Mouse (Mus musculus): ENCODE results near the gene Tmem59. TPM values are rescaled to one million over a fixed set of nuclear protein-coding genes. Genes with fewer than 3 reads are reported as not detected.

Tmem59 gene
- polyA plus RNA-seq (2014; fragmentation: Nextera tagmentation; extraction: Ambion mirVana): 344 and 384 TPM in 2 replicates

- H3K4me3 ChIP-seq (ENCODE audit: low read depth, low read length): peak within 1 kb of the TSS; percentile 97
- ATAC-seq (ENCODE audit: low FRiP score) (peak; percentile 93), DNase-seq (ENCODE audit: low spot score, missing footprints) (peak; percentile 99)
- no peaks in the 10 kb centered on the region; the same call in 1 of the 2 replicates for H3K36me3 ChIP-seq (ENCODE audit: control insufficient read depth, insufficient read depth, low read length)
- peak within 1 kb of the TSS; percentile 93 for H3K27ac ChIP-seq (ENCODE audit: low read depth, low read length)
- H3K4me1 ChIP-seq (ENCODE audit: control insufficient read depth, insufficient read depth, low read length): peaks cover 15% of the 10 kb centered on the region
- no peaks in the 10 kb centered on the region for H3K9me3 ChIP-seq (ENCODE audit: control insufficient read depth, low read length)
- H3K27me3 ChIP-seq (ENCODE audit: control insufficient read depth, insufficient read depth, low read length): no peaks in the 10 kb centered on the region
- H3K4me2 ChIP-seq: peak within 1 kb of the TSS; percentile 50
- under 1% methylated on average over 49 of the region's 49 CpGs for WGBS
- peak within 1 kb of the TSS; percentile 90 for H3K9ac ChIP-seq (ENCODE audit: low read length)
Observed at GRCm38 (mm10) chr4:107178182-107178829, at the start of gene Tmem59. TSS of gene Tmem59 (plus strand) at chr4:107178399.

GRCm38 (mm10) chr4:107129373-107129772 is 48.8 kb upstream of the Tmem59 start:
- peaks cover 39% of the 10 kb centered on the region for H3K4me1 ChIP-seq (ENCODE audit: control insufficient read depth, insufficient read depth, low read length)
- no peak for DNase-seq (ENCODE audit: low spot score, missing footprints)
- no peaks in the 10 kb centered on the region for H3K27me3 ChIP-seq (ENCODE audit: control insufficient read depth, insufficient read depth, low read length)
- no peak for ATAC-seq (ENCODE audit: low FRiP score)
- H3K27ac ChIP-seq (ENCODE audit: low read depth, low read length): no peak overlapping the region
- no peaks in the 10 kb centered on the region for H3K9me3 ChIP-seq (ENCODE audit: control insufficient read depth, low read length)
- 76% methylated on average over 8 of the region's 8 CpGs for WGBS
- no peak overlapping the region for H3K4me2 ChIP-seq
- H3K4me3 ChIP-seq (ENCODE audit: low read depth, low read length): no peak overlapping the region
- H3K9ac ChIP-seq (ENCODE audit: low read length): no peak overlapping the region
- no peaks in the 10 kb centered on the region for H3K36me3 ChIP-seq (ENCODE audit: control insufficient read depth, insufficient read depth, low read length)

GRCm38 (mm10) chr4:107130534-107130933 is 47.7 kb upstream of the Tmem59 start:
- no peak for ATAC-seq (ENCODE audit: low FRiP score)
- no peak overlapping the region for H3K4me3 ChIP-seq (ENCODE audit: low read depth, low read length)
- H3K36me3 ChIP-seq (ENCODE audit: control insufficient read depth, insufficient read depth, low read length): no peaks in the 10 kb centered on the region
- no peak for DNase-seq (ENCODE audit: low spot score, missing footprints)
- no peaks in the 10 kb centered on the region for H3K27me3 ChIP-seq (ENCODE audit: control insufficient read depth, insufficient read depth, low read length)
- no peak overlapping the region for H3K27ac ChIP-seq (ENCODE audit: low read depth, low read length)
- 18% methylated on average over 9 of the region's 9 CpGs for WGBS
- no peak overlapping the region for H3K9ac ChIP-seq (ENCODE audit: low read length)
- no peaks in the 10 kb centered on the region for H3K9me3 ChIP-seq (ENCODE audit: control insufficient read depth, low read length)
- H3K4me1 ChIP-seq (ENCODE audit: control insufficient read depth, insufficient read depth, low read length): peaks cover 39% of the 10 kb centered on the region
- H3K4me2 ChIP-seq: no peak overlapping the region

DNA sequence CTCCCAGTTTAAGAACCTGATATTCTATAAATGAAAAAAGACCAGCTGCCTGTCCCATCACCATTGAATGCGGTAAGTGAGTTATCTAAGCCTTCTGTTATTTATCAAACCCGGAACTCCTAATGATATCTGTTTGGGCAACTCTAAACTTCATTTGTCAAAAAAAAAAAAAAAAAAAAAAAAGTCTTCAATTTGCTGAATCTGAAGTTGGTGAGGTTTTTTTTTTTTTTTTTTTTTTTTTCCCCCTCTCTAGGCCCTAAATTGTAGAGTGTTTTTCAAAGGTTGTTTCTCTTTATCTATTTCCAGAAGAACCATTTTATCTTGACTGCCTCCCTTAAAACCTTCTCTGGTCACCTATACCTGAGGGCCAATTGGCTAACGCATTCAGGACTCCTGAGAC is 43.3 kb upstream of the Tmem59 start:
- ATAC-seq (ENCODE audit: low FRiP score) (no peak), DNase-seq (ENCODE audit: low spot score, missing footprints) (no peak)
- Histone ChIP-seq H3K4me2 (no peak overlapping the region), H3K4me1 (ENCODE audit: control insufficient read depth, insufficient read depth, low read length) (peaks cover 19% of the 10 kb centered on the region), H3K27me3 (ENCODE audit: control insufficient read depth, insufficient read depth, low read length) (no peaks in the 10 kb centered on the region), H3K36me3 (ENCODE audit: control insufficient read depth, insufficient read depth, low read length) (no peaks in the 10 kb centered on the region), H3K27ac (ENCODE audit: low read depth, low read length) (no peak overlapping the region), H3K9me3 (ENCODE audit: control insufficient read depth, low read length) (no peaks in the 10 kb centered on the region), H3K4me3 (ENCODE audit: low read depth, low read length) (no peak overlapping the region), H3K9ac (ENCODE audit: low read length) (no peak overlapping the region)
- WGBS: 93% methylated on average over 3 of the region's 3 CpGs

- WGBS: 83% methylated on average over 5 of the region's 5 CpGs
- Histone ChIP-seq H3K4me3 (ENCODE audit: low read depth, low read length) (no peak overlapping the region), H3K9ac (ENCODE audit: low read length) (no peak overlapping the region), H3K4me1 (ENCODE audit: control insufficient read depth, insufficient read depth, low read length) (peaks cover 13% of the 10 kb centered on the region), H3K9me3 (ENCODE audit: control insufficient read depth, low read length) (no peaks in the 10 kb centered on the region), H3K27ac (ENCODE audit: low read depth, low read length) (no peak overlapping the region), H3K4me2 (no peak overlapping the region), H3K27me3 (ENCODE audit: control insufficient read depth, insufficient read depth, low read length) (no peaks in the 10 kb centered on the region), H3K36me3 (ENCODE audit: control insufficient read depth, insufficient read depth, low read length) (no peaks in the 10 kb centered on the region)
- no peak for DNase-seq (ENCODE audit: low spot score, missing footprints)
- ATAC-seq (ENCODE audit: low FRiP score): no peak
Observed at GRCm38 (mm10) chr4:107135663-107136062, 42.5 kb upstream of the Tmem59 start.

DNA sequence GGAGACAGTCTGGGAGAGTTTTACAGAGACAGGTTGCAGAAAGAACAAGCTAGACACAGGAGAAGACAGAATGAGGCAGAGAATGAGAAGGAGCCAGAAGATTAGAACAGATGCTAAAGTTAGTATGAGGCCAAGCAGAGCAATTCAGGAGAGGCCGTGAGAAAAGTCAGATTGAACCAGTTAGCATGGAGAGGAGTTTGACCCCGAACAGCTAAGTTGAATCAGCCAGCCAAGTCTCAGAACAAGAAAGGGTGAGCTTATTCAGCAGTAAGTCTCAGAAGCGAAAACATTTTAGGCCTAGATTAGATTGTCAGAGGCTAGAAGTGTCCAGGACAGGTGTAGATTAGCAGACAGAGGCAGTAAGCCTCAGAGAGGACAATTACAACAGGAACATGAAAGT is 41.7 kb upstream of the Tmem59 start:
- H3K27me3 ChIP-seq (ENCODE audit: control insufficient read depth, insufficient read depth, low read length): no peaks in the 10 kb centered on the region
- H3K9ac ChIP-seq (ENCODE audit: low read length): no peak overlapping the region
- 48% methylated on average over 3 of the region's 3 CpGs for WGBS
- H3K4me1 ChIP-seq (ENCODE audit: control insufficient read depth, insufficient read depth, low read length): peaks cover 11% of the 10 kb centered on the region
- no peaks in the 10 kb centered on the region for H3K36me3 ChIP-seq (ENCODE audit: control insufficient read depth, insufficient read depth, low read length)
- DNase-seq (ENCODE audit: low spot score, missing footprints) (no peak), ATAC-seq (ENCODE audit: low FRiP score) (no peak)
- no peak overlapping the region for H3K4me3 ChIP-seq (ENCODE audit: low read depth, low read length)
- H3K4me2 ChIP-seq: no peak overlapping the region
- no peaks in the 10 kb centered on the region for H3K9me3 ChIP-seq (ENCODE audit: control insufficient read depth, low read length)
- H3K27ac ChIP-seq (ENCODE audit: low read depth, low read length): no peak overlapping the region

GRCm38 (mm10) chr4:107138948-107139835 is 39.0 kb upstream of the Tmem59 start:
- peak overlapping the region; percentile 20 for H3K9ac ChIP-seq (ENCODE audit: low read length)
- H3K4me1 ChIP-seq (ENCODE audit: control insufficient read depth, insufficient read depth, low read length): peaks cover 11% of the 10 kb centered on the region
- ATAC-seq (ENCODE audit: low FRiP score): peak; percentile 43; the same call in 1 of the 2 replicates
- H3K4me3 ChIP-seq (ENCODE audit: low read depth, low read length): no peak overlapping the region
- no peaks in the 10 kb centered on the region for H3K36me3 ChIP-seq (ENCODE audit: control insufficient read depth, insufficient read depth, low read length)
- WGBS: 34% methylated on average over 37 of the region's 37 CpGs
- H3K27ac ChIP-seq (ENCODE audit: low read depth, low read length): peak overlapping the region; percentile 40
- H3K9me3 ChIP-seq (ENCODE audit: control insufficient read depth, low read length): no peaks in the 10 kb centered on the region
- no peak overlapping the region for H3K4me2 ChIP-seq
- DNase-seq (ENCODE audit: low spot score, missing footprints): no peak
- H3K27me3 ChIP-seq (ENCODE audit: control insufficient read depth, insufficient read depth, low read length): no peaks in the 10 kb centered on the region

- H3K4me2 ChIP-seq: no peak overlapping the region
- no peak for ATAC-seq (ENCODE audit: low FRiP score)
- no peak for DNase-seq (ENCODE audit: low spot score, missing footprints)
Observed at GRCm38 (mm10) chr4:107139836-107140631, 38.2 kb upstream of the Tmem59 start.

More at GRCm38 (mm10) chr4:107139836-107140631, 38.2 kb upstream of the Tmem59 start:
- Histone ChIP-seq H3K4me3 (ENCODE audit: low read depth, low read length) (no peak overlapping the region), H3K27me3 (ENCODE audit: control insufficient read depth, insufficient read depth, low read length) (no peaks in the 10 kb centered on the region), H3K27ac (ENCODE audit: low read depth, low read length) (peak overlapping the region; percentile 40; the same call in 1 of the 2 replicates), H3K9ac (ENCODE audit: low read length) (peak overlapping the region; percentile 20; the same call in 1 of the 2 replicates), H3K9me3 (ENCODE audit: control insufficient read depth, low read length) (no peaks in the 10 kb centered on the region), H3K36me3 (ENCODE audit: control insufficient read depth, insufficient read depth, low read length) (no peaks in the 10 kb centered on the region), H3K4me1 (ENCODE audit: control insufficient read depth, insufficient read depth, low read length) (peaks cover 14% of the 10 kb centered on the region)
- WGBS: 66% methylated on average over 13 of the region's 13 CpGs

Data from midbrain, embryonic 11.5 days (tissue).